ENCODE assay signal across 8 mouse cellular contexts in the genomic region with DNA sequence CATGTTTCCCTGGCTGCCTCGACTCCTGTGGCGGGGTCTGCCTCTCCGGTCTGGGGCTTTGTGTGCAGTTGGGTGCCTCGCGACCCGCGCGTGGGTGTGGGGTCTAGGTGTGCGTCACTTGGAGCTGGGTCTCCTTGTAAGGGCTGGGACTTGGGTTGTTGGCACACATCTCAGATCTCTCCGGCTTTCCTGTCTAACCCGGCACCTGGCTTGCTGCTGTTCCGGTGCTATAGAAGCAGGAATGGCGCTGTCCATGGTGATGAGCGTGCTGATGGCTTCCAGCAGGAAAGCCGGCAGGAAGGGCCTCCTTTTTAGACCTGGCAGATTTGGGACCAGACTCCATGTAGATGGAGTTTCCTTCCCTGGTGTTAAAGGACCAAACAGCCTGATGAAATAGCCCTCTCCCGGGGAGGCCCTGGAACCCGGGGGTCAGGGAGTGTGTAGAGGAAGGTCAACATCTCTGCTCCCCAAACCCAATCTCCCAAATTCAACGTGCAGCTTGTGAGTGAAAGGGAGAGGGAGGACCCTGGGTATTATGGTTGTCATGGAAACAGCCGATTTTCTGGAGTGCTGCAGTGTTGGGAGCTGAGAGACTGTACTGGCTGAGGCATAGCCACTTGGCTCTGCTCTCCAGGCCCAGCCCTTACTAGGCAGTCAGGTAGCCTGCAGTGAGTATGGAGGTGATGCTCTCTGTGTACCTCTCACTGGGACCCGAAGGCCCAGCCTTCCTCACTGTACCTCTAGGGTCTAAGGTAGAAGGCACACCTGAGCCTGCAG. TPM values are rescaled to one million over a fixed set of nuclear protein-coding genes. Genes with fewer than 3 reads are reported as not detected.
DNase-seq lines count a peak whose midpoint lies in the region; ATAC-seq and TF ChIP-seq lines count a peak whose summit lies in the region.

No protein-coding gene starts in this region.

- H3K36me3 ChIP-seq in C2C12 (ENCODE audit: control insufficient read depth, insufficient read depth), result no peaks in the 10 kb centered on the region
- no peaks in the 10 kb centered on the region for H3K36me3 ChIP-seq in lung, embryonic 15.5 days

- WGBS in lung, embryonic 15.5 days, result 4% methylated on average over 20 of the region's 20 CpGs

- no peak overlapping the region for H3ac ChIP-seq in C2C12 (ENCODE audit: control insufficient read depth, insufficient read length, low read depth)

- no peak overlapping the region for H3K4me3 ChIP-seq in C2C12 (ENCODE audit: insufficient read depth, poor library complexity, severe bottlenecking)
- H3K4me3 ChIP-seq in lung, embryonic 15.5 days, result peak overlapping the region; percentile 20

- intact Hi-C loops in heart, postnatal 10 days (cut with DNase I), result no loop called here

- no peaks in the 10 kb centered on the region for H3K9me3 ChIP-seq in lung, embryonic 15.5 days

- peak; percentile 60 for DNase-seq in Muller cell, postnatal 12 days (ENCODE audit: inconsistent ontology term)
- peak; percentile 75 for DNase-seq in embryo, embryonic 9.5 days (ENCODE audit: extremely low spot score)
- DNase-seq in heart, postnatal 10 days, result peak; percentile 74 to 81
- peak; percentile 80 to 84 for DNase-seq in kidney, postnatal 25 days
- DNase-seq in ovary, postnatal 14 days (ENCODE audit: low spot score), result peak; percentile 61

- H3K9ac ChIP-seq in lung, embryonic 15.5 days, result no peak overlapping the region

- peaks cover 24% of the 10 kb centered on the region for H3K4me1 ChIP-seq in lung, embryonic 15.5 days

- H3K4me2 ChIP-seq in lung, embryonic 15.5 days, result peak overlapping the region; percentile 54

- ATAC-seq in lung, embryonic 15.5 days (ENCODE audit: borderline replicate concordance, extremely low read depth, low FRiP score, low TSS enrichment), result no peak
- ATAC-seq in erythroblast, adult 5-6 weeks (replicated peaks; ENCODE audit: low FRiP score, poor library complexity, severe bottlenecking), result no peak

- H3K27me3 ChIP-seq in C2C12 (ENCODE audit: control insufficient read depth, insufficient read depth, insufficient read length), result peaks cover 63% of the 10 kb centered on the region
- H3K27me3 ChIP-seq in lung, embryonic 15.5 days, result peaks cover 86% of the 10 kb centered on the region

- H3K27ac ChIP-seq in lung, embryonic 15.5 days, result no peak overlapping the region

- no peak for TF ChIP-seq CTCF in C2C12 (IDR thresholded peaks at IDR 0.05; ENCODE audit: control insufficient read depth, insufficient read depth, insufficient read length)

- no peaks in the 10 kb centered on the region for H3K79me2 ChIP-seq in C2C12 (ENCODE audit: control insufficient read depth, insufficient read depth)

- H3K79me3 ChIP-seq in C2C12 (ENCODE audit: low read depth), result no peaks in the 10 kb centered on the region

TF ChIP-seq in C2C12, 6 proteins besides CTCF, POLR2A, EP300 and RAD21:
- TF ChIP-seq MAX (IDR thresholded peaks at IDR 0.05) (peak; percentile 38), USF1 (IDR thresholded peaks at IDR 0.05; ENCODE audit: low read depth) (no peak)
TF ChIP-seq in C2C12: peak in this region for 1.

RNA-seq across cellular contexts. Expression of gene Slc22a12, which starts 40.1 kb away (rescaled TPM):
- polyA plus RNA-seq in C2C12 (2012; fragmentation: generic; extraction: Trizol), result not detected
- total RNA-seq in heart, postnatal 10 days (2021), result not detected
- 0.11 TPM in 1 of 2 replicates, not detected in the other for polyA plus RNA-seq in lung, embryonic 15.5 days (2015; fragmentation: Nextera tagmentation; extraction: Ambion mirVana)
- not detected in 2 replicates for total RNA-seq in erythroblast, adult 5-6 weeks (2015; ENCODE audit: low replicate concordance)
- total RNA-seq in erythroblast, adult 5-6 weeks (2017; ENCODE audit: low replicate concordance), result not detected in 2 replicates
